Mouse (Mus musculus) heart, embryonic 16.5 days (tissue): ENCODE results near the gene Tmem26. TPM values are rescaled to one million over a fixed set of nuclear protein-coding genes. Genes with fewer than 3 reads are reported as not detected.

ENCODE experiments used
- ATAC-seq: fragments of 200-750 bp; cut with Nextera tagmentation; replicated peaks from 2 replicates; pipeline ENCODE4 v1.8.0; 2017; ENCODE audit warnings: moderate number of reproducible peaks; ENCODE audit not compliant: insufficient read depth, low FRiP score; ENCODE audit errors: extremely low read depth
- H3K27ac ChIP-seq: fragments of 300-500 bp; sonication (generic); 2 replicates; pipeline ENCODE4 v1.5.1; 2014; ENCODE audit warnings: mild to moderate bottlenecking, low read length, control low read depth, moderate library complexity
- H3K27me3 ChIP-seq: fragments of 300-500 bp; sonication (generic); 2 replicates; pipeline ENCODE4 v1.6.1; 2014; ENCODE audit warnings: low read length, mixed read lengths; ENCODE audit not compliant: control insufficient read depth, insufficient read depth
- H3K36me3 ChIP-seq: fragments of 300-500 bp; sonication (generic); 2 replicates; pipeline ENCODE4 v1.6.1; 2014; ENCODE audit not compliant: control insufficient read depth, insufficient read depth
- H3K4me1 ChIP-seq: fragments of 300-500 bp; sonication (generic); 2 replicates; pipeline ENCODE4 v1.6.1; 2014; ENCODE audit warnings: low read length, mixed read lengths; ENCODE audit not compliant: control insufficient read depth, insufficient read depth
- H3K4me2 ChIP-seq: fragments of 300-500 bp; sonication (generic); 2 replicates; pipeline ENCODE4 v1.6.1; 2014; ENCODE audit warnings: low read depth, mild to moderate bottlenecking, control low read depth, low read length
- H3K4me3 ChIP-seq: fragments of 300-500 bp; sonication (generic); 2 replicates; pipeline ENCODE4 v1.5.1; 2014; ENCODE audit warnings: mild to moderate bottlenecking, control low read depth, low read length
- H3K9ac ChIP-seq: fragments of 300-500 bp; sonication (generic); 2 replicates; pipeline ENCODE4 v1.6.1; 2014; ENCODE audit warnings: low read length, control low read depth
- H3K9me3 ChIP-seq: fragments of 300-500 bp; sonication (generic); replicated peaks from 2 replicates; pipeline ENCODE4 v1.6.1; 2016; ENCODE audit warnings: low read length; ENCODE audit not compliant: control insufficient read depth
- WGBS: fragments of 180-500 bp; shearing (Covaris S2); extraction: QIAGEN DNeasy Blood & Tissue Kit; methylation state at CpG from one replicate; pipeline ENCODE4 v1.1.7; 2014; 5-methylcytosine and 5-hydroxymethylcytosine counted together
- polyA plus RNA-seq: library from polyadenylated mRNA; unstranded; fragments of >200 nt; fragmentation: Nextera tagmentation; extraction: Ambion mirVana; gene quantifications from 2 replicates; pipeline ENCODE4 v1.2.1, GENCODE M21; 2015

Gene Tmem26
- polyA plus RNA-seq, 1 experiment from 2014 or later: 2.8 TPM

DNA sequence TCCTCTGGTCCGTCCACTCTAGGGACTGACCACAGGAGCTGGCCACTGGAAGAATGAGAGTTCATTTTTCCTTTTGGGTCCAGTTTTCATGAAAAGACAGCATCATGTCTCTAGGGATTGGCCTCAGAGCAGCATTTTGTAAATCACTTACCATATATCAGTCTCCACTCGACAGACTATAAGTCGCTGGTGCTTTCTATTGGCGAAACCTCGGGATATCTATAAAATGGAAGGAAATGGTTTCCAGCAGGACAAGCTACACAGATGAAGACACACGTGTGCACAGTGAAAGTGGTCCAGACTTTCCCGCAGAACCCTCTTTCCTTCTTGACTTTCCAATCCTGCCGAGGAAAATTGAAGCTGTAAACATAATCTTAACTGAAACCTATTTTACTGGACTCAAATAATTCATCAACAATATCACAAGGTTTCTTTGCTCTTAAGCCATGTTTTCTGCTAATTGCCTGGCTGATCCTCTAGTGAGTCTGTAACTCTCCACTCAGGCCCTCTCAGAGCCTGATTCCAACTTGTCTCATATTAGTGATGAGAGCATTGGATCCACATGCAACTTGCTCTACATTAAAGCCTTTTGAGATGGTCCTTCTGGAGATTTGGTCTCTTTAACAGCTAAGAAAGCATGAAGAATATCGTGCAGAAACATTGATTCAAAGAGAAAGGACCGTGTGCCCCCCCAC, 94.8 kb downstream of the Tmem26 start:
- Histone ChIP-seq H3K27ac (no peak overlapping the region), H3K27me3 (no peaks in the 10 kb centered on the region), H3K4me3 (no peak overlapping the region), H3K36me3 (no peaks in the 10 kb centered on the region), H3K9me3 (no peaks in the 10 kb centered on the region), H3K9ac (no peak overlapping the region), H3K4me2 (no peak overlapping the region), H3K4me1 (no peaks in the 10 kb centered on the region)
- ATAC-seq: no peak
- WGBS: 73% methylated on average over 10 of the region's 10 CpGs

DNA sequence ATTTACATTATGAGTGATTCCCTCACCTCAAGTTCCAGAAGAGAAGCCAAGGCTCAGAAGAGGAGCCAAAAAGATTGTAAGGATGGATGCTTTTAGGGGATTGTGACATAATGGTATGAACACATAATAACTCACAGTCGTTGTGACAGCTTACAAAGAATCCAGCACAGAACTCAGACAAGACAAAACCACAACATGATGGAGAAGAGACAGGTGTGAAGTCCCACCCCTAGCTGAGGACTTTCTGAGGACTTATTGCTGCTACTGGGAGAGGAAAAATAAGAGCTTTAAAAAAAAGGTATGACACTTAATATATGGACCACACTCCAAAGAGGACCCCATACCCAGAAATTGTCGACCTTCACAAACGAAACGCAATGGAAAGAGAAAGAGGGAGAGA, 101.1 kb downstream of the Tmem26 start:
- H3K9me3 ChIP-seq: no peaks in the 10 kb centered on the region
- H3K4me3 ChIP-seq: no peak overlapping the region
- no peaks in the 10 kb centered on the region for H3K27me3 ChIP-seq
- H3K4me2 ChIP-seq: no peak overlapping the region
- no peak overlapping the region for H3K27ac ChIP-seq
- H3K4me1 ChIP-seq: no peaks in the 10 kb centered on the region
- ATAC-seq: no peak
- H3K9ac ChIP-seq: no peak overlapping the region
- 82% methylated on average over 4 of the region's 4 CpGs for WGBS
- H3K36me3 ChIP-seq: no peaks in the 10 kb centered on the region

Other genes with a start within 250 kb of the Tmem26 start
- 40.7 and 42.8 TPM in 2 replicates for gene Cabcoco1, start 181.8 kb upstream of the Tmem26 start, polyA plus RNA-seq